Mouse (Mus musculus) hindlimb bud, embryonic 11.5 days (tissue): ENCODE measurements around the gene Astn2.

Experiments used
- DNase-seq: peaks from one replicate; pipeline ENCODE4 v3.0.0-alpha.2; 2012; ENCODE audit warnings: low read depth, low spot score; ENCODE audit errors: extremely low spot score

Astn2 gene

GRCm38 (mm10) chr4:66312733-66313132, 91.7 kb downstream of the Astn2 start:
- DNase-seq = peak; percentile 35

- no peak for DNase-seq
Observed at GRCm38 (mm10) chr4:66310315-66311020, 93.9 kb downstream of the Astn2 start.

GRCm38 (mm10) chr4:66306377-66306776, 98.0 kb downstream of the Astn2 start:
- no peak for DNase-seq

- no peak for DNase-seq
Observed at GRCm38 (mm10) chr4:66302686-66303310, 101.6 kb downstream of the Astn2 start.

GRCm38 (mm10) chr4:66285034-66285433, 119.4 kb downstream of the Astn2 start:
- DNase-seq = no peak

GRCm38 (mm10) chr4:66276096-66276495, 128.3 kb downstream of the Astn2 start:
- DNase-seq = no peak

GRCm38 (mm10) chr4:66271550-66272117, 132.8 kb downstream of the Astn2 start:
- DNase-seq = no peak

GRCm38 (mm10) chr4:66264031-66264430, 140.4 kb downstream of the Astn2 start:
- DNase-seq = no peak

- no peak for DNase-seq
Observed at GRCm38 (mm10) chr4:66261276-66261675, 143.1 kb downstream of the Astn2 start.

GRCm38 (mm10) chr4:66258905-66259304, 145.5 kb downstream of the Astn2 start:
- DNase-seq = no peak

GRCm38 (mm10) chr4:66254695-66255492, 149.5 kb downstream of the Astn2 start:
- DNase-seq = no peak

GRCm38 (mm10) chr4:66248521-66248920, 155.9 kb downstream of the Astn2 start:
- peak; percentile 2 for DNase-seq

GRCm38 (mm10) chr4:66242683-66243082, 161.7 kb downstream of the Astn2 start:
- DNase-seq = no peak

GRCm38 (mm10) chr4:66232799-66233198, 171.6 kb downstream of the Astn2 start:
- DNase-seq = no peak

- DNase-seq = peak; percentile 20
Observed at GRCm38 (mm10) chr4:66232350-66232749, 172.1 kb downstream of the Astn2 start.

- DNase-seq = no peak
Observed at GRCm38 (mm10) chr4:66230735-66231134, 173.7 kb downstream of the Astn2 start.

- no peak for DNase-seq
Observed at GRCm38 (mm10) chr4:66222602-66223317, 181.7 kb downstream of the Astn2 start.

GRCm38 (mm10) chr4:66215170-66215618, 189.2 kb downstream of the Astn2 start:
- DNase-seq = no peak

- DNase-seq = no peak
Observed at GRCm38 (mm10) chr4:66189636-66190035, 214.8 kb downstream of the Astn2 start.

- no peak for DNase-seq
Observed at GRCm38 (mm10) chr4:66175887-66176533, 228.4 kb downstream of the Astn2 start.
